Mouse (Mus musculus) stomach, embryonic 14.5 days (tissue): ENCODE data around the gene Olfr237-ps1. TPM values are rescaled to one million over a fixed set of nuclear protein-coding genes. Genes with fewer than 3 reads are reported as not detected.

Experiments used
- ATAC-seq: fragments of 200-750 bp; cut with Nextera tagmentation; 2 replicates; pipeline ENCODE4 v1.8.0; 2017; ENCODE audit warnings: low read depth, moderate TSS enrichment; ENCODE audit not compliant: insufficient number of reproducible peaks, insufficient read depth, low FRiP score
- H3K27ac ChIP-seq: fragments of 300-500 bp; sonication (generic); 2 replicates; pipeline ENCODE4 v1.5.1; 2014; ENCODE audit warnings: mild to moderate bottlenecking, low read length, moderate library complexity, mixed read lengths
- H3K27me3 ChIP-seq: fragments of 300-500 bp; sonication (generic); 2 replicates; pipeline ENCODE4 v1.6.1; 2014; ENCODE audit warnings: low read length, control low read depth, mixed read lengths; ENCODE audit not compliant: control insufficient read depth, insufficient read depth
- H3K36me3 ChIP-seq: fragments of 300-500 bp; sonication (generic); 2 replicates; pipeline ENCODE4 v1.6.1; 2014; ENCODE audit warnings: mild to moderate bottlenecking, control low read depth, low read length, moderate library complexity, mixed read lengths; ENCODE audit not compliant: control insufficient read depth, insufficient read depth
- H3K4me1 ChIP-seq: fragments of 300-500 bp; sonication (generic); 2 replicates; pipeline ENCODE4 v1.6.1; 2014; ENCODE audit warnings: low read length, control low read depth, mixed read lengths; ENCODE audit not compliant: control insufficient read depth, insufficient read depth
- H3K4me2 ChIP-seq: fragments of 300-500 bp; sonication (generic); replicated peaks from 2 replicates; pipeline ENCODE4 v1.6.1; 2014; ENCODE audit warnings: low read depth, low read length, control low read depth
- H3K4me3 ChIP-seq: fragments of 300-500 bp; sonication (generic); 2 replicates; pipeline ENCODE4 v1.5.1; 2014; ENCODE audit warnings: low read depth, low read length, control low read depth
- H3K9ac ChIP-seq: fragments of 300-500 bp; sonication (generic); replicated peaks from 2 replicates; pipeline ENCODE4 v1.6.1; 2014; ENCODE audit warnings: low read depth, mild to moderate bottlenecking, control low read depth, low read length, moderate library complexity, mixed read lengths
- H3K9me3 ChIP-seq: fragments of 300-500 bp; sonication (generic); 2 replicates; pipeline ENCODE4 v1.6.1; 2016; ENCODE audit warnings: low read depth, low read length, control low read depth; ENCODE audit not compliant: control insufficient read depth
- WGBS: fragments of 180-500 bp; shearing (Covaris S2); extraction: QIAGEN DNeasy Blood & Tissue Kit; methylation state at CpG from one replicate; pipeline ENCODE4 v1.1.7; 2014; 5-methylcytosine and 5-hydroxymethylcytosine counted together
- polyA plus RNA-seq: library from polyadenylated mRNA; unstranded; fragments of >200 nt; fragmentation: Nextera tagmentation; extraction: Ambion mirVana; gene quantifications from 2 replicates; pipeline ENCODE4 v1.2.1, GENCODE M21; 2014

Olfr237-ps1 gene
- polyA plus RNA-seq, 1 experiment from 2014 or later, result not detected

- Histone ChIP-seq H3K9ac (no peak overlapping the region), H3K4me2 (no peak overlapping the region), H3K4me3 (no peak overlapping the region), H3K9me3 (no peaks in the 10 kb centered on the region), H3K27ac (no peak overlapping the region), H3K36me3 (no peaks in the 10 kb centered on the region), H3K27me3 (no peaks in the 10 kb centered on the region), H3K4me1 (no peaks in the 10 kb centered on the region)
- 42% methylated on average over 3 of the region's 3 CpGs for WGBS
- no peak for ATAC-seq
These were observed 44.6 kb downstream of the Olfr237-ps1 start for GRCm38 (mm10) chr6:43190986-43191385.

GRCm38 (mm10) chr6:43196781-43197180 lies 50.4 kb downstream of the Olfr237-ps1 start, which contains the start of gene Olfr435:
TSS of gene Olfr435 (plus strand) at chr6:43197146.
- Histone ChIP-seq H3K4me2 (no peak within 1 kb of the TSS), H3K4me3 (no peak within 1 kb of the TSS), H3K4me1 (no peaks in the 10 kb centered on the region), H3K9ac (no peak within 1 kb of the TSS), H3K27ac (no peak within 1 kb of the TSS), H3K27me3 (no peaks in the 10 kb centered on the region), H3K36me3 (no peaks in the 10 kb centered on the region), H3K9me3 (no peaks in the 10 kb centered on the region)
- no peak for ATAC-seq

- no peaks in the 10 kb centered on the region for H3K36me3 ChIP-seq
- no peak for ATAC-seq
- H3K4me2 ChIP-seq, result no peak overlapping the region
- no peaks in the 10 kb centered on the region for H3K9me3 ChIP-seq
- H3K27me3 ChIP-seq, result no peaks in the 10 kb centered on the region
- H3K4me1 ChIP-seq, result no peaks in the 10 kb centered on the region
- 49% methylated on average over 3 of the region's 3 CpGs for WGBS
- no peak overlapping the region for H3K4me3 ChIP-seq
- H3K27ac ChIP-seq, result no peak overlapping the region
- no peak overlapping the region for H3K9ac ChIP-seq
These were observed 51.7 kb downstream of the Olfr237-ps1 start for GRCm38 (mm10) chr6:43198094-43198493.

GRCm38 (mm10) chr6:43202786-43203185 lies 56.4 kb downstream of the Olfr237-ps1 start:
- no peak overlapping the region for H3K9ac ChIP-seq

DNA sequence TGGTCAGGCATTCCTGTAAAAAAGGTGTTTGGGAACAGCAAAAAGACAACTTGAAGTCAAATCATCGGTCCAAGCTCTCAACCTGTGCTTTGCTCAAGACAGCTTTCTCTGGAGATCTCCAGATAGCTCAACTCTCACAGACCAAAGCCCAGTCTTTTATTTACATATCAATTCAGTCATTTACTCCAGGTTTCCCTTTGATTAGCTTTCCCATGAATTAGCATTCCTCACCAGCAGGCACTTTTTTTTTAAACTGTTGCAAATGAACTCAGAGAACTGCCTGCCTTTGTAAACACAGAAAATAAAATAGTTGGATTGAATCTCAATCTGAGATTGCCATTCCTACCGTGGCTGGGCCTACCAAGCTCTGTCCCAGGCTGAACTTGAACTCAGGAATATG lies 59.0 kb downstream of the Olfr237-ps1 start:
- no peak overlapping the region for H3K27ac ChIP-seq
- no peak overlapping the region for H3K4me3 ChIP-seq
- no peaks in the 10 kb centered on the region for H3K36me3 ChIP-seq
- H3K4me2 ChIP-seq, result no peak overlapping the region
- no peak for ATAC-seq
- no peak overlapping the region for H3K9ac ChIP-seq
- H3K27me3 ChIP-seq, result no peaks in the 10 kb centered on the region
- WGBS, result 44% methylated on average over 2 of the region's 2 CpGs
- H3K9me3 ChIP-seq, result no peaks in the 10 kb centered on the region
- no peaks in the 10 kb centered on the region for H3K4me1 ChIP-seq

More at GRCm38 (mm10) chr6:43202786-43203185, 56.4 kb downstream of the Olfr237-ps1 start:
- no peak overlapping the region for H3K27ac ChIP-seq
- H3K36me3 ChIP-seq, result no peaks in the 10 kb centered on the region
- H3K4me3 ChIP-seq, result no peak overlapping the region
- ATAC-seq, result no peak
- no peaks in the 10 kb centered on the region for H3K4me1 ChIP-seq
- no peaks in the 10 kb centered on the region for H3K9me3 ChIP-seq
- H3K4me2 ChIP-seq, result no peak overlapping the region
- no peaks in the 10 kb centered on the region for H3K27me3 ChIP-seq

Other genes starting within 250 kb of the Olfr237-ps1 start
- gene Olfr447, start 237.7 kb upstream of the Olfr237-ps1 start, polyA plus RNA-seq, result not detected in 2 replicates
- gene Olfr446, start 225.2 kb upstream of the Olfr237-ps1 start, polyA plus RNA-seq, result not detected in 2 replicates
- gene Olfr444, start 197.5 kb upstream of the Olfr237-ps1 start, polyA plus RNA-seq, result not detected in 2 replicates
- not detected in 2 replicates for gene Olfr441, start 40.2 kb upstream of the Olfr237-ps1 start, polyA plus RNA-seq
- not detected in 2 replicates for gene Olfr437, start 16.7 kb downstream of the Olfr237-ps1 start, polyA plus RNA-seq
- not detected in 2 replicates for gene Olfr13, start 25.6 kb downstream of the Olfr237-ps1 start, polyA plus RNA-seq
- not detected in 2 replicates for gene Olfr435, start 50.6 kb downstream of the Olfr237-ps1 start, polyA plus RNA-seq
- gene Olfr434, start 66.5 kb downstream of the Olfr237-ps1 start, polyA plus RNA-seq, result not detected in 2 replicates
- not detected in 2 replicates for gene Olfr47, start 85.0 kb downstream of the Olfr237-ps1 start, polyA plus RNA-seq
- 17.6 and 20.1 TPM in 2 replicates for gene Arhgef5, start 119.0 kb downstream of the Olfr237-ps1 start, polyA plus RNA-seq
- not detected in 2 replicates for gene Nobox, start 163.0 kb downstream of the Olfr237-ps1 start, polyA plus RNA-seq